Mouse (Mus musculus): ENCODE measurements around the gene Hist1h2ah.

DNA sequence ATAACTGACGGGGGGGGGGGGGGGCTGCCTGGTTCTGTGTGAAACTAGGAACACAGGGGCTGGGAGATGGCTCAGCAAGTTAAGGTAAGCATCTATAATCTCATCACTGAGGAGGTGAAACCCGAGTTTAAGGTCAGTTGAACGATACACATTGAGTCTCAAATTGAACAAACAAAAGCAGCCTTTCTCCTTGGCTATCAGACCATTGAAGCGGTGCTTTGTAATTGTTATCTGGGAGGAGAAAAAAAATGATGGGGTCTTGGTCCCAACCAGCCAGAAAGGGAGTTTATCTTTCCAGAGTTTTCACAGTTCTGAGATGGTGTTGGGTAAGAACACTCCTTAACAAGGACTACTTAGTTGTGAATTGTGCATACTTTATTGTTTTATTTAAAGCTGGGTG, 37.5 kb downstream of the Hist1h2ah start:
- TF ChIP-seq CTCF (IDR thresholded peaks at IDR 0.05; ENCODE audit: low read depth, low read length) (no peak), POLR2A (IDR thresholded peaks at IDR 0.05; ENCODE audit: extremely low read depth, insufficient read depth, low read length) (no peak)
